25 mouse cellular contexts compared by ENCODE assay signal in genomic region chr5:93049971-93050370, GRCm38 (mm10). TPM values are rescaled to one million over a fixed set of nuclear protein-coding genes. Genes with fewer than 3 reads are reported as not detected.
DNase-seq lines count a peak whose midpoint lies in the region; ATAC-seq and TF ChIP-seq lines count a peak whose summit lies in the region.
"Had no signal": no experiment of that assay in that cellular context is flagged by ENCODE, and none has a peak within 500 bp of the region (broad histone marks: within the 10 kb centered on the region; RNA-seq: fewer than 3 reads in every experiment).

No protein-coding gene starts in this region.

- ATAC-seq in cerebellum, adult (ENCODE audit: insufficient number of reproducible peaks, low FRiP score, low TSS enrichment) = no peak
- peak; percentile 26; the same call in 1 of the 2 replicates for ATAC-seq in liver, postnatal 0 days
- no peak for ATAC-seq in liver, embryonic 11.5 days (replicated peaks; ENCODE audit: low FRiP score)
- ATAC-seq: forebrain, embryonic 15.5 days; intestine, postnatal 0 days; Patski had no signal

- H3K4me3 ChIP-seq in cerebellum, adult 2 months (replicated peaks; ENCODE audit: insufficient read depth, low read depth, low read length) = no peak overlapping the region
- no peak overlapping the region for H3K4me3 ChIP-seq in liver, postnatal 0 days (ENCODE audit: low read depth, low read length)
- H3K4me3 ChIP-seq in liver, embryonic 11.5 days (ENCODE audit: low read depth, low read length) = no peak overlapping the region
- H3K4me3 ChIP-seq: embryonic facial prominence, embryonic 10.5 days; embryonic facial prominence, embryonic 13.5 days; erythroblast, embryonic 14.5 days; forebrain, embryonic 12.5 days; forebrain, embryonic 15.5 days; heart, adult 2 months; heart, embryonic 10.5 days; heart, embryonic 13.5 days; hindbrain, embryonic 12.5 days; hindbrain, embryonic 15.5 days had no signal

- no peak overlapping the region for H3K9ac ChIP-seq in liver, postnatal 0 days (replicated peaks)
- H3K9ac ChIP-seq in liver, embryonic 11.5 days (ENCODE audit: low read depth, low read length) = no peak overlapping the region
- H3K9ac ChIP-seq: embryonic facial prominence, embryonic 13.5 days; forebrain, embryonic 12.5 days; forebrain, embryonic 15.5 days; heart, embryonic 13.5 days; hindbrain, embryonic 12.5 days; hindbrain, embryonic 15.5 days had no signal

- peak overlapping the region; percentile 55; the same call in 1 of the 2 replicates for H3K27ac ChIP-seq in cerebellum, adult 2 months (ENCODE audit: insufficient read depth, low read length)
- no peak overlapping the region for H3K27ac ChIP-seq in liver, postnatal 0 days (ENCODE audit: low read depth)
- H3K27ac ChIP-seq in liver, embryonic 11.5 days (ENCODE audit: low read depth, low read length) = no peak overlapping the region
- H3K27ac ChIP-seq: embryonic facial prominence, embryonic 10.5 days; embryonic facial prominence, embryonic 13.5 days; forebrain, embryonic 12.5 days; forebrain, embryonic 15.5 days; heart, adult 2 months; heart, embryonic 10.5 days; heart, embryonic 13.5 days; hindbrain, embryonic 12.5 days; hindbrain, embryonic 15.5 days had no signal

- peaks cover 37% of the 10 kb centered on the region for H3K4me1 ChIP-seq in cerebellum, adult 2 months (ENCODE audit: control insufficient read depth, insufficient read depth, low read length)
- peaks cover 3% of the 10 kb centered on the region; the same call in 1 of the 2 replicates for H3K4me1 ChIP-seq in liver, postnatal 0 days (ENCODE audit: insufficient read depth)
- H3K4me1 ChIP-seq in liver, embryonic 11.5 days (replicated peaks; ENCODE audit: control insufficient read depth, insufficient read depth, low read length) = no peaks in the 10 kb centered on the region

- H3K27me3 ChIP-seq in cerebellum, adult 2 months (ENCODE audit: control insufficient read depth, insufficient read depth, low read length) = no peaks in the 10 kb centered on the region
- peaks cover 7% of the 10 kb centered on the region for H3K27me3 ChIP-seq in liver, postnatal 0 days (ENCODE audit: insufficient read depth, low read length)
- peaks cover 21% of the 10 kb centered on the region for H3K27me3 ChIP-seq in liver, embryonic 11.5 days (replicated peaks; ENCODE audit: control insufficient read depth, insufficient read depth, low read length)
- H3K27me3 ChIP-seq: Patski had no signal

- TF ChIP-seq POLR2A in cerebellum, adult 2 months (IDR thresholded peaks at IDR 0.05; ENCODE audit: borderline replicate concordance, insufficient read depth, low read length) = no peak

- TF ChIP-seq CTCF in cerebellum, adult 2 months (IDR thresholded peaks at IDR 0.05; ENCODE audit: borderline replicate concordance, insufficient read depth, low read depth, low read length) = no peak
- no peak for TF ChIP-seq CTCF in liver, postnatal 0 days (IDR thresholded peaks at IDR 0.05; ENCODE audit: low read depth)

- DNase-seq in cerebellum, adult 2 months = peak in 1 of 2 experiments; percentile 25
- DNase-seq in cerebellum, adult 9-11 months = peak; percentile 49
- no peak for DNase-seq in cerebellum, postnatal 36 days
- DNase-seq in liver, postnatal 0 days = no peak
- no peak for DNase-seq in liver, embryonic 11.5 days (ENCODE audit: low spot score)
- peak; percentile 28 to 43 for DNase-seq in cerebellum, postnatal 10 days
- DNase-seq: adrenal gland, postnatal 10 days; adrenal gland, postnatal 36 days; B cell, adult 2 months; embryo, embryonic 11 days; gastrocnemius, postnatal 25 days; heart, adult 2 months had no signal

- 71% methylated on average over 1 of the region's 1 CpGs for WGBS in cerebellum, adult 2 months
- 25% methylated on average over 1 of the region's 1 CpGs for WGBS in liver, postnatal 0 days (ENCODE audit: insufficient replicate concordance)
- WGBS in liver, embryonic 11.5 days = 76% methylated on average over 1 of the region's 1 CpGs

- no peak overlapping the region for H3K4me2 ChIP-seq in liver, postnatal 0 days (ENCODE audit: low read depth, low read length)
- H3K4me2 ChIP-seq in liver, embryonic 11.5 days = no peak overlapping the region
- H3K4me2 ChIP-seq: embryonic facial prominence, embryonic 13.5 days; forebrain, embryonic 12.5 days; forebrain, embryonic 15.5 days; heart, embryonic 13.5 days; hindbrain, embryonic 12.5 days; hindbrain, embryonic 15.5 days had no signal

- H3K36me3 ChIP-seq in liver, postnatal 0 days (replicated peaks; ENCODE audit: insufficient read depth, low read length) = no peaks in the 10 kb centered on the region
- H3K36me3 ChIP-seq in liver, embryonic 11.5 days (ENCODE audit: control insufficient read depth, insufficient read depth, low read length) = no peaks in the 10 kb centered on the region
- H3K36me3 ChIP-seq: embryonic facial prominence, embryonic 10.5 days; embryonic facial prominence, embryonic 13.5 days; forebrain, embryonic 12.5 days; forebrain, embryonic 15.5 days; G1E; heart, embryonic 10.5 days; heart, embryonic 13.5 days; hindbrain, embryonic 12.5 days; hindbrain, embryonic 15.5 days had no signal

- H3K9me3 ChIP-seq in liver, postnatal 0 days (ENCODE audit: low read length) = no peaks in the 10 kb centered on the region
- no peaks in the 10 kb centered on the region for H3K9me3 ChIP-seq in liver, embryonic 11.5 days (ENCODE audit: control insufficient read depth, low read length)
- H3K9me3 ChIP-seq: embryonic facial prominence, embryonic 10.5 days; embryonic facial prominence, embryonic 13.5 days; forebrain, embryonic 12.5 days; forebrain, embryonic 15.5 days; heart, embryonic 10.5 days; heart, embryonic 13.5 days; hindbrain, embryonic 12.5 days; hindbrain, embryonic 15.5 days had no signal

- TF ChIP-seq EP300 in liver, postnatal 0 days (IDR thresholded peaks at IDR 0.05; ENCODE audit: low read depth) = no peak

RNA-seq across cellular contexts. Expression of gene Sowahb, which starts 5.1 kb away (rescaled TPM):
- 17.0 and 19.1 TPM in 2 replicates for polyA plus RNA-seq in cerebellum, adult 2 months (2012; rRNA removed)
- 1.8 and 3.9 TPM in 2 replicates for polyA plus RNA-seq in liver, postnatal 0 days (2015; fragmentation: Nextera tagmentation; extraction: Ambion mirVana)
- polyA plus RNA-seq in liver, embryonic 11.5 days (2014; fragmentation: Nextera tagmentation; extraction: Ambion mirVana) = 0.44 and 0.51 TPM in 2 replicates
- polyA plus RNA-seq: G1E; heart, embryonic 13.5 days; hindbrain, embryonic 15.5 days had no signal

RNA-seq across cellular contexts. Expression of gene Sept11, which starts 43.3 kb away (rescaled TPM):
- polyA plus RNA-seq in cerebellum, adult 2 months (2012; rRNA removed) = 74.0 and 77.7 TPM in 2 replicates
- 12.1 and 12.2 TPM in 2 replicates for polyA plus RNA-seq in liver, postnatal 0 days (2015; fragmentation: Nextera tagmentation; extraction: Ambion mirVana)
- 89.0 and 95.1 TPM in 2 replicates for polyA plus RNA-seq in liver, embryonic 11.5 days (2014; fragmentation: Nextera tagmentation; extraction: Ambion mirVana)

Comparison
In these comparisons a context has a peak if more than half of its experiments do, and no peak if none do; other contexts are left out.
1. DNase-seq: peak in cerebellum, adult 9-11 months (single experiment) and cerebellum, postnatal 10 days (2 of 2); none in cerebellum, postnatal 36 days (0 of 2), liver, postnatal 0 days (single experiment) and liver, embryonic 11.5 days (single experiment).